Comparison of ENCODE assay signal across 12 mouse cellular contexts in the genomic region with DNA sequence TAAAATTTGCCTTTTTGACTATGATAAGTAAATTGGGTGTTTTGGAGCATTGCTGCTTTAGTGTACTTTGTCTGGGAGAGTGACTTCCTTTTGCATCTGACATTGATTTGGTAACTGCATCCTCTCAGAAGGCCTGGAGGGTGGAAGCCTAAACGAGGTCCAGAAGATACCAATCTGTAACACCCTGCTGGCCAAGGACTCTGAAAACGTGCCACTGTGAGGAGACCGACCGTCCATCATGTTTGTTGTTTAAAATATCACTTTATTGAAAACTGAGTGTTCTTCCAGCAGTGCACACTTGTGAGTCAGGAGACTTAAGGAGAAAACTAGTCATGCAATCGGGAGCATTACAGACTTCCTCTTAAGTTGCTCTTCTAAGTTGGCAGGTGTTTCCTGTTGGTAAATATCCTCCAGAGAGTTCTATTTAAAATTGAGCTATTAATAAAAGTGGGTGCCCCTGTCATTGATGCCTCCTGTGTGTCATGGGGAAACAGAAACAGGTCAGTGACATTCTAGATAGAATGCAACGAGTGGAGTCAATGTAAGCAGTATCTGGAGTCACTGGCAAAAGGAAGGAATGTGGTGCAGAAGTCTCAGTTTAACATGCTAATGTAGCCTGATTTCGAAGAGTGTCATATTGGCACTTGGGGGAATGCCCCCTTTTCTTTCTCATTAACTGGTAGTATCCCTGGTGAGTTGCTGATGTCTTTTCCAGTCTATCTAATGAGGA. TPM values are rescaled to one million over a fixed set of nuclear protein-coding genes. Genes with fewer than 3 reads are reported as not detected.
A peak's percentile ranks its signal among the peaks of the same experiment; 100 is the strongest.
DNase-seq lines count a peak whose midpoint lies in the region; ATAC-seq and TF ChIP-seq lines count a peak whose summit lies in the region.
"Had no signal": no experiment of that assay in that cellular context is flagged by ENCODE, and none has a peak within 500 bp of the region (broad histone marks: within the 10 kb centered on the region; RNA-seq: fewer than 3 reads in every experiment).

No protein-coding gene starts in this region.

- H3K4me1 ChIP-seq in heart, embryonic 12.5 days (replicated peaks), result peaks cover 8% of the 10 kb centered on the region
- H3K4me1 ChIP-seq in small intestine, adult 2 months (ENCODE audit: control insufficient read depth, insufficient read depth, insufficient read length, low read length), result peaks cover 1% of the 10 kb centered on the region; the same call in 1 of the 2 replicates

- H3K27me3 ChIP-seq in heart, embryonic 12.5 days (replicated peaks), result no peaks in the 10 kb centered on the region
- no peaks in the 10 kb centered on the region for H3K27me3 ChIP-seq in small intestine, adult 2 months (ENCODE audit: control insufficient read depth, insufficient read depth, low read length)

- H3K4me2 ChIP-seq in heart, embryonic 12.5 days, result no peak overlapping the region
- H3K4me2 ChIP-seq: hindbrain, embryonic 14.5 days had no signal

- no peak overlapping the region for H3K27ac ChIP-seq in heart, embryonic 12.5 days (ENCODE audit: poor library complexity, severe bottlenecking)
- H3K27ac ChIP-seq in small intestine, adult 2 months (ENCODE audit: insufficient read depth, low read depth, low read length), result peak overlapping the region; percentile 45; the same call in 1 of the 2 replicates
- H3K27ac ChIP-seq: hindbrain, embryonic 14.5 days had no signal

- H3K9ac ChIP-seq in heart, embryonic 12.5 days, result no peak overlapping the region
- H3K9ac ChIP-seq: hindbrain, embryonic 14.5 days had no signal

- no peak for TF ChIP-seq POLR2A in small intestine, adult 2 months (IDR thresholded peaks at IDR 0.05; ENCODE audit: low read depth, low read length)

- H3K36me3 ChIP-seq in heart, embryonic 12.5 days, result peaks cover 38% of the 10 kb centered on the region
- peaks cover 19% of the 10 kb centered on the region for H3K36me3 ChIP-seq in small intestine, adult 2 months (ENCODE audit: control insufficient read depth, insufficient read depth, low read length)

- no peak overlapping the region for H3K4me3 ChIP-seq in heart, embryonic 12.5 days
- H3K4me3 ChIP-seq in small intestine, adult 2 months (ENCODE audit: low read depth, low read length), result no peak overlapping the region

- no peak for ATAC-seq in heart, embryonic 12.5 days (ENCODE audit: insufficient number of reproducible peaks, low FRiP score)
- ATAC-seq in granulocyte monocyte progenitor cell, adult 5-6 weeks (replicated peaks; ENCODE audit: poor library complexity, severe bottlenecking), result peak; percentile 47

- H3K9me3 ChIP-seq in heart, embryonic 12.5 days (replicated peaks), result no peaks in the 10 kb centered on the region

- WGBS in heart, embryonic 12.5 days, result 70% methylated on average over 7 of the region's 7 CpGs
- 63% methylated on average over 7 of the region's 7 CpGs for WGBS in small intestine, adult 2 months

- intact Hi-C loops in left cerebral cortex, postnatal 36 days (cut with DNase I), result no loop called here

- TF ChIP-seq CTCF in small intestine, adult 2 months (IDR thresholded peaks at IDR 0.05; ENCODE audit: extremely low read depth, insufficient read length, insufficient replicate concordance, low read depth, low read length), result no peak

- peak; percentile 87 for DNase-seq in heart, adult 11 months
- peak; percentile 7 for DNase-seq in lung, postnatal 10 days
- no peak for DNase-seq in lung, postnatal 4 days
- DNase-seq in left cerebral cortex, postnatal 36 days (ENCODE audit: low spot score in 2 of 2), result no peak
- DNase-seq in adrenal gland, adult (ENCODE audit: inconsistent age in 2 of 2, low spot score in 1 of 2), result no peak
- DNase-seq: cerebellum, adult 2 months; kidney, adult 18-20 months; midbrain, embryonic 14.5 days had no signal

RNA-seq across cellular contexts. Expression of gene Edem1, which starts 3.5 kb away (rescaled TPM):
- polyA plus RNA-seq in heart, embryonic 12.5 days (2016; fragmentation: Nextera tagmentation; extraction: Ambion mirVana), result 15.4 and 15.6 TPM in 2 replicates
- 70.0 and 110 TPM in 2 replicates for total RNA-seq in granulocyte monocyte progenitor cell, adult 5-6 weeks (2014; fragmentation: Nextera tagmentation)
- 53.6 and 60.7 TPM in 2 replicates for total RNA-seq in granulocyte monocyte progenitor cell, adult 5-6 weeks (2017)
- polyA plus RNA-seq in small intestine, adult 2 months (2012; rRNA removed), result 30.8 and 55.9 TPM in 2 replicates
- 10 to 100 TPM; 17.5 to 17.6 TPM for total RNA-seq in left cerebral cortex, postnatal 36 days (2021)

RNA-seq across cellular contexts. Expression of gene Arl8b, which starts 42.1 kb away (rescaled TPM):
- 71.6 and 72.6 TPM in 2 replicates for polyA plus RNA-seq in heart, embryonic 12.5 days (2016; fragmentation: Nextera tagmentation; extraction: Ambion mirVana)
- total RNA-seq in granulocyte monocyte progenitor cell, adult 5-6 weeks (2014; fragmentation: Nextera tagmentation), result 96.8 and 113 TPM in 2 replicates
- total RNA-seq in granulocyte monocyte progenitor cell, adult 5-6 weeks (2017), result 59.2 and 91.6 TPM in 2 replicates
- polyA plus RNA-seq in small intestine, adult 2 months (2012; rRNA removed), result 6.3 and 9.6 TPM in 2 replicates
- 100 to 1,000 TPM; 208 to 214 TPM for total RNA-seq in left cerebral cortex, postnatal 36 days (2021)

Comparison
In these comparisons a context has a peak if more than half of its experiments do, and no peak if none do; other contexts are left out.
1. DNase-seq: peak in heart, adult 11 months (single experiment) and lung, postnatal 10 days (single experiment); none in lung, postnatal 4 days (0 of 2), left cerebral cortex, postnatal 36 days (0 of 2) and adrenal gland, adult (0 of 2).